In genomic region chr2:6212724-6213511, GRCm38 (mm10) we compare ENCODE assay signal across 8 mouse cellular contexts. TPM values are rescaled to one million over a fixed set of nuclear protein-coding genes. Genes with fewer than 3 reads are reported as not detected.
DNase-seq lines count a peak whose midpoint lies in the region; ATAC-seq and TF ChIP-seq lines count a peak whose summit lies in the region.

Echdc3 (minus strand) TSS chr2:6213033.

- DNase-seq in Patski (ENCODE audit: low read depth, low spot score): peak; percentile 70
- peak; percentile 87 to 89 for DNase-seq in cerebellum, postnatal 10 days
- peak; percentile 28 to 72 for DNase-seq in frontal cortex, adult 2 months (ENCODE audit: extremely low spot score in 1 of 2, low spot score in 1 of 2)
- peak; percentile 89 for DNase-seq in hindbrain, embryonic 11.5 days (ENCODE audit: low spot score)
- peak; percentile 78 for DNase-seq in layer of hippocampus, adult 9-11 months
- peak; percentile 92 for DNase-seq in lung, postnatal 25 days (ENCODE audit: low spot score)
- DNase-seq in retina, adult 2 months (ENCODE audit: low read depth, low spot score): peak; percentile 15
- DNase-seq in thymus, postnatal 25 days: peak; percentile 57

- in situ Hi-C loops in Patski (cut with MboI; ENCODE audit: low pct_unique_long_range_greater_than_20kb): loop anchor here (25.0 kb wide), 1 partner anchor 874 kb away; no protein-coding TSS in a partner anchor

- peak; percentile 93 for ATAC-seq in Patski
- ATAC-seq in hindbrain, embryonic 11.5 days (ENCODE audit: low FRiP score): peak; percentile 93

- WGBS in hindbrain, embryonic 11.5 days: 2% methylated on average over 30 of the region's 30 CpGs

- peak within 1 kb of the TSS; percentile 37 for H3K4me3 ChIP-seq in hindbrain, embryonic 11.5 days (ENCODE audit: low read depth, low read length)

- no peaks in the 10 kb centered on the region for H3K36me3 ChIP-seq in hindbrain, embryonic 11.5 days (ENCODE audit: control insufficient read depth, insufficient read depth, low read length)

- H3K27ac ChIP-seq in hindbrain, embryonic 11.5 days (ENCODE audit: low read depth, low read length): peak within 1 kb of the TSS; percentile 52

- no peaks in the 10 kb centered on the region for H3K4me1 ChIP-seq in hindbrain, embryonic 11.5 days (replicated peaks; ENCODE audit: control insufficient read depth, insufficient read depth, low read length)

- peak within 1 kb of the TSS; percentile 66 for H3K9ac ChIP-seq in hindbrain, embryonic 11.5 days (ENCODE audit: low read depth, low read length)

- peak within 1 kb of the TSS; percentile 49 for H3K4me2 ChIP-seq in hindbrain, embryonic 11.5 days (replicated peaks; ENCODE audit: low read depth, low read length)

- no peaks in the 10 kb centered on the region for H3K27me3 ChIP-seq in Patski
- H3K27me3 ChIP-seq in hindbrain, embryonic 11.5 days (ENCODE audit: control insufficient read depth, insufficient read depth, low read length): no peaks in the 10 kb centered on the region

- no peak for TF ChIP-seq CTCF in Patski (IDR thresholded peaks at IDR 0.05)

- CTCF ChIA-PET in Patski (lab: Charles Lee): interaction anchor here (0.9 to 4.1 kb wide), 3 partner anchors 25 to 193 kb away, joined by 3 to 21 read pairs (median 3); no protein-coding TSS in a partner anchor

- POLR2A ChIA-PET in Patski (lab: Charles Lee): interaction anchor here (0.6 kb wide), 1 partner anchor 210 kb away, joined by 5 read pairs; no protein-coding TSS in a partner anchor

- no peaks in the 10 kb centered on the region for H3K9me3 ChIP-seq in hindbrain, embryonic 11.5 days (ENCODE audit: control insufficient read depth, low read length)

RNA-seq across cellular contexts. Expression of gene Echdc3, which starts in this region (rescaled TPM):
- polyA plus RNA-seq in Patski (2021): 22.2 TPM
- 1.2 and 1.3 TPM in 2 replicates for polyA plus RNA-seq in frontal cortex, adult 2 months (2012; rRNA removed)
- polyA plus RNA-seq in hindbrain, embryonic 11.5 days (2014; fragmentation: Nextera tagmentation; extraction: Ambion mirVana): 2.4 and 2.6 TPM in 2 replicates

Comparison
In these comparisons a context has a peak if more than half of its experiments do, and no peak if none do; other contexts are left out.
1. Peak in every context shown above with its lines: DNase-seq, ATAC-seq, H3K4me3 ChIP-seq and H3K27ac ChIP-seq.
2. DNase-seq: peak in every context shown above with its lines; median percentile 92 in lung, postnatal 25 days; 89 in hindbrain, embryonic 11.5 days; 88 in cerebellum, postnatal 10 days; 78 in layer of hippocampus, adult 9-11 months; 70 in Patski; 57 in thymus, postnatal 25 days; 50 in frontal cortex, adult 2 months; 15 in retina, adult 2 months.